Mouse (Mus musculus) neural tube, embryonic 14.5 days (tissue): ENCODE measurements at regions not wholly inside any gene's neighbourhood (a gene's known extent, or its start where the extent isn't known, plus 50 kb on each side); places are given as distances from the start of the nearest gene placed in this dataset.

ENCODE experiments used
- ATAC-seq: fragments of 200-750 bp; cut with Nextera tagmentation; 2 replicates; pipeline ENCODE4 v1.8.0; 2017; ENCODE audit warnings: low read depth, mild to moderate bottlenecking, moderate TSS enrichment, moderate library complexity
- H3K27ac ChIP-seq: fragments of 300-500 bp; sonication (generic); 2 replicates; pipeline ENCODE4 v1.5.1; 2014; ENCODE audit warnings: low read depth, mild to moderate bottlenecking, control low read depth, low read length, moderate library complexity, mixed read lengths
- H3K27me3 ChIP-seq: fragments of 300-500 bp; sonication (generic); 2 replicates; pipeline ENCODE4 v1.6.1; 2014; ENCODE audit warnings: low read length; ENCODE audit not compliant: control insufficient read depth, insufficient read depth
- H3K36me3 ChIP-seq: fragments of 300-500 bp; sonication (generic); 2 replicates; pipeline ENCODE4 v1.6.1; 2014; ENCODE audit warnings: low read length, mixed read lengths; ENCODE audit not compliant: control insufficient read depth, insufficient read depth
- H3K4me1 ChIP-seq: fragments of 300-500 bp; sonication (generic); 2 replicates; pipeline ENCODE4 v1.6.1; 2014; ENCODE audit warnings: low read length; ENCODE audit not compliant: control insufficient read depth, insufficient read depth
- H3K4me2 ChIP-seq: fragments of 300-500 bp; sonication (generic); 2 replicates; pipeline ENCODE4 v1.6.1; 2014; ENCODE audit warnings: mild to moderate bottlenecking, low read depth, low read length, control low read depth
- H3K4me3 ChIP-seq: fragments of 300-500 bp; sonication (generic); 2 replicates; pipeline ENCODE4 v1.5.1; 2014; ENCODE audit warnings: low read depth, low read length, control low read depth, mixed read lengths
- H3K9ac ChIP-seq: fragments of 300-500 bp; sonication (generic); replicated peaks from 2 replicates; pipeline ENCODE4 v1.6.1; 2014; ENCODE audit warnings: low read depth, mild to moderate bottlenecking, control low read depth, low read length, mixed read lengths
- H3K9me3 ChIP-seq: fragments of 300-500 bp; sonication (generic); 2 replicates; pipeline ENCODE4 v1.6.1; 2016; ENCODE audit warnings: low read length; ENCODE audit not compliant: control insufficient read depth
- WGBS: fragments of 180-500 bp; shearing (Covaris S2); extraction: QIAGEN DNeasy Blood & Tissue Kit; methylation state at CpG from one replicate; pipeline ENCODE4 v1.1.7; 2014; 5-methylcytosine and 5-hydroxymethylcytosine counted together

DNA sequence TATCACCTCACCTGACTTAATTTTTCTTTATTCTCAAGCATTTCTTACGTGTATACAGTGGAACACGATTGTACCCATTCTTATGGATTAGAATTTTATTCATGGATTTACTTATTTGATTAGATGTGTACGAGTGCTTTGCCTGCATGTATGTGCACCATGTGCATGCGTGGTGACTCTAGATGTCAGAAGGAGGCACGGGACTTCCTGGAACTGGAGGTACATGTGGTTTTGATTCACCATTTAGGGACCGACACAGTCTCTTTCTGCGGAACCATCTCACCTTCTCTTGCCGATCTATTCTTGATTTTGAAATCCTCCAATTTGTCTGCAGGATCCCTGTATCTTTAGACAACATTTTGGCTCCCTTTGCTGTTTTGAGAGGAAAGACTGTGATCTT, 61.2 kb upstream of the Satb1 start:
- no peaks in the 10 kb centered on the region for H3K36me3 ChIP-seq
- no peak overlapping the region for H3K27ac ChIP-seq
- H3K4me2 ChIP-seq: no peak overlapping the region
- H3K4me1 ChIP-seq: no peaks in the 10 kb centered on the region
- no peaks in the 10 kb centered on the region for H3K9me3 ChIP-seq
- no peaks in the 10 kb centered on the region for H3K27me3 ChIP-seq
- H3K9ac ChIP-seq: no peak overlapping the region
- no peak for ATAC-seq
- H3K4me3 ChIP-seq: no peak overlapping the region
- 95% methylated on average over 8 of the region's 8 CpGs for WGBS

DNA sequence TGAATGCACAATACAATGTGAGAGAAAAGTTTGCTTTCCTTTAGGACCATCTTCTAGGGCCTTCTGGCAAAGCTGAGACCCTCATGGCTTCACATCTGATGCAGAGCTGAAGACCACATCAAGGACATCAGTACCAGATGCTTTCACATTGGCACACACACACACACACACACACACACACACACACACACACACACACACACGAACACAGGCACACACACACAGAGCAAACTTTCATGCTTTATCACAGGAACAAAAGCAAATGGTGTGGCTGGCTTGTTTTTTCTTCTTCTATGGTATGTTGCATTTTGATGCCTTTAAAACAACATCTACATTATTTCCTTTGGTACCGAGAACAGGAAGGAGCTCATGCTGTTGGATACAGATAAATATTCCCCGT, 59.8 kb upstream of the Satb1 start:
- Histone ChIP-seq H3K27ac (no peak overlapping the region), H3K27me3 (no peaks in the 10 kb centered on the region), H3K4me1 (no peaks in the 10 kb centered on the region), H3K4me2 (no peak overlapping the region), H3K9me3 (no peaks in the 10 kb centered on the region), H3K36me3 (no peaks in the 10 kb centered on the region), H3K4me3 (no peak overlapping the region), H3K9ac (no peak overlapping the region)
- ATAC-seq: no peak
- WGBS: 74% methylated on average over 3 of the region's 3 CpGs

DNA sequence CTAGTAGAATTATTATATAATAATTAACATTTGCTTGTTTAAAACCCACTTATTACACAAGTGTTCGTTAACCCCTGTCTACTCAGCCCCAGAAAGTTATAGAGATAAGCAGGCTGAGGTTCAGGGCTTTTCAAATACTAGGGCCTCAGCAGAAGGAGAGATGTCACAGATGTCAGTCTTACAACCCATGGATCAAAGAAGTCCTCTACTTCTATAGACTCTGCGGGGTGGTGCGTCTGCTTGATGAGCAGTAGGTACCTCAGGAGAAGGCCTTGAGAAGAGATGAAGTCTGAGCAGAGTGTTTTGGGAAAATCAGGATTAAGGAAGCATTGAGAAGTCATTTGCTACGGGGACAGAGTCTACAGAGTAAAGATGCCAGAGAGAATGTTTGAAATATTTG, 59.1 kb upstream of the Satb1 start:
- H3K4me3 ChIP-seq: no peak overlapping the region

More for the DNA sequence above, 59.1 kb upstream of the Satb1 start:
- H3K27me3 ChIP-seq: no peaks in the 10 kb centered on the region
- H3K9ac ChIP-seq: no peak overlapping the region
- no peak for ATAC-seq
- no peaks in the 10 kb centered on the region for H3K36me3 ChIP-seq
- H3K4me2 ChIP-seq: no peak overlapping the region
- 85% methylated on average over 4 of the region's 4 CpGs for WGBS
- no peaks in the 10 kb centered on the region for H3K9me3 ChIP-seq
- no peaks in the 10 kb centered on the region for H3K4me1 ChIP-seq
- no peak overlapping the region for H3K27ac ChIP-seq
